Mouse (Mus musculus): ENCODE measurements around the gene Cfd.

DNA sequence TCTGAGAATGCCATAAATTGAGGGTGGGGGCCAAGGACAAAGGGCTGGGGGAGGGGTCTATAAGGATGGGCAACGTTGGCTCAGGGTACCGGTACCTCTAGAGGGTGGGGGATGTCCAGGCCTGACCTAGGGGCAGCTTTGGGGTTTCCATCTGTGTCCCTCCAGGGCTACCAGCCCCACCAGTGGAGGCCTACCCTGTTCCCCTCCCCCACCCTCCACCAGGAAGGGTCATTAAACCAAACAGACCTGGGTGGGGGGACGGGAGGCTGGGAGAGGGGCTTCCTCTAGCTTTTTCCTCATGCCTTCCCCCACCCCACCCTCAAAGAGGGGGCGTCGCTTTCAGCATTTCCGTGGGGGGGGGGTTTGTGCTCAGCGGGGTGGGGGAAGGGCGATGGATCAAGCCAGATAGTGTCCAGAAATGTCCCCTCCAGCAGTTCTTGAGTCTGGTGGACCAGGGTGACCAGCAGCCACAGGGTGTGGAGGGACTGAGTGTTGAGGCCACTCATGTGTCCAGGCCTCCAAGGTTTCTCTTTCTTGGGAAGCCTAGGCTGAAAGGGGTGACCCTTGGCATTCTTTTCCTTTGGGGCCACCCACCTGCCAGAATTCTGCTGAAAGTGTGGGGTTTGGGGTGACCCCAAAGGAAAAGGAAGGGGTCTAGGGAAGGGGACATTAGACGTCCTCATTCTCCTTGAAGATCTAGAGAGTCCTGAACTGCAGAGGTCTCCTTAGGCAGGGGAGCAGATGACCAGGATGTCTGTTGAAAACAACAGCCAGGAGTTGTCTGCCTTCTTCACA lies 38.5 kb downstream of the Cfd start:
- TF ChIP-seq CTCF (IDR thresholded peaks at IDR 0.05; ENCODE audit: low read depth) (no peak), EP300 (IDR thresholded peaks at IDR 0.05; ENCODE audit: low read depth) (no peak)
